Mouse (Mus musculus) embryonic facial prominence, embryonic 12.5 days (tissue): ENCODE data around the gene Olfr821. TPM values are rescaled to one million over a fixed set of nuclear protein-coding genes. Genes with fewer than 3 reads are reported as not detected.
"Not testable (repeated sequence)": the region's sequence is repeated elsewhere in the genome, so short reads cannot be mapped to it uniquely, and the experiment has no call there.

ENCODE experiments used
- ATAC-seq: fragments of 200-750 bp; cut with Nextera tagmentation; 2 replicates; pipeline ENCODE4 v1.8.0; 2017; ENCODE audit not compliant: insufficient number of reproducible peaks, insufficient read depth, low FRiP score, low TSS enrichment
- H3K27ac ChIP-seq: fragments of 300-500 bp; sonication (generic); 2 replicates; pipeline ENCODE4 v1.5.1; 2016; ENCODE audit warnings: mild to moderate bottlenecking
- H3K27me3 ChIP-seq: fragments of 300-500 bp; sonication (generic); 2 replicates; pipeline ENCODE4 v1.6.1; 2016; ENCODE audit warnings: mild to moderate bottlenecking, moderate library complexity
- H3K36me3 ChIP-seq: fragments of 300-500 bp; sonication (generic); 2 replicates; pipeline ENCODE4 v1.6.1; 2016; ENCODE audit warnings: mild to moderate bottlenecking
- H3K4me1 ChIP-seq: fragments of 300-500 bp; sonication (generic); 2 replicates; pipeline ENCODE4 v1.6.1; 2016
- H3K4me2 ChIP-seq: fragments of 300-500 bp; sonication (generic); replicated peaks from 2 replicates; pipeline ENCODE4 v1.6.1; 2016; ENCODE audit warnings: mild to moderate bottlenecking, moderate library complexity
- H3K4me3 ChIP-seq: fragments of 300-500 bp; sonication (generic); 2 replicates; pipeline ENCODE4 v1.5.1; 2016; ENCODE audit warnings: mild to moderate bottlenecking
- H3K9ac ChIP-seq: fragments of 300-500 bp; sonication (generic); 2 replicates; pipeline ENCODE4 v1.6.1; 2016; ENCODE audit warnings: mild to moderate bottlenecking, moderate library complexity
- H3K9me3 ChIP-seq: fragments of 300-500 bp; sonication (generic); 2 replicates; pipeline ENCODE4 v1.6.1; 2016; ENCODE audit warnings: mild to moderate bottlenecking, moderate library complexity
- WGBS: fragments of 180-500 bp; shearing (Covaris S2); methylation state at CpG from one replicate; pipeline ENCODE4 v1.1.7; 2016; 5-methylcytosine and 5-hydroxymethylcytosine counted together
- polyA plus RNA-seq: library from polyadenylated mRNA; unstranded; fragments of >200 nt; fragmentation: Nextera tagmentation; extraction: Ambion mirVana; gene quantifications from 2 replicates; pipeline ENCODE4 v1.2.1, GENCODE M21; 2016

The Olfr821 gene
- polyA plus RNA-seq: not detected in 2 replicates

DNA sequence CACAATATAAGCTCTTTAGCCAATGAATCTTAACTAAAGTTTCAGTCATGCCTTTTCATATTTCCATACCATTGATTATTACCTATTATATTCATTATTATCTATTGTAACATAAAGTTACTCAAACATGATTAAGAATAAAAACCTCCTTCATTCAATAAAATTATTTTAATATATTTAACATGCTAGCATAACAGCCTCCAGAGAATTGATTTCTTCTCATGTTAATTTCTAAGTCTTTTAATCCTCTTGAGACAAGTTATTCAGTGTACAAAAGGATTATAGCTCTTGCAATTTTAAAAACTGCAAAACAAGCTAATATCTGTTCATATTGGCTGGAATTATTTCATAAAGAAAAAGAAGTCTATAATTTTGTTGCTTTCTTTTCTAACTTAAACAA, at the start of gene Olfr821:
Olfr821 (plus strand) TSS at position 301 of the 400 bp plus-strand sequence.
- H3K4me1 ChIP-seq: no peaks in the 10 kb centered on the region
- no peaks in the 10 kb centered on the region for H3K27me3 ChIP-seq
- no peaks in the 10 kb centered on the region for H3K36me3 ChIP-seq
- no peak within 1 kb of the TSS for H3K9ac ChIP-seq
- H3K4me3 ChIP-seq: no peak within 1 kb of the TSS
- H3K27ac ChIP-seq: no peak within 1 kb of the TSS
- no peaks in the 10 kb centered on the region for H3K9me3 ChIP-seq
- no peak within 1 kb of the TSS for H3K4me2 ChIP-seq
- ATAC-seq: no peak

- not testable (repeated sequence) for H3K4me2 ChIP-seq, ATAC-seq, H3K36me3 ChIP-seq, H3K4me1 ChIP-seq, H3K27me3 ChIP-seq, H3K4me3 ChIP-seq, H3K9me3 ChIP-seq, H3K27ac ChIP-seq, H3K9ac ChIP-seq
- no CpG with 5 or more reads among the region's 3 CpGs for WGBS
Measured at GRCm38 (mm10) chr10:129981867-129982266, 48.3 kb upstream of the Olfr821 start.

DNA sequence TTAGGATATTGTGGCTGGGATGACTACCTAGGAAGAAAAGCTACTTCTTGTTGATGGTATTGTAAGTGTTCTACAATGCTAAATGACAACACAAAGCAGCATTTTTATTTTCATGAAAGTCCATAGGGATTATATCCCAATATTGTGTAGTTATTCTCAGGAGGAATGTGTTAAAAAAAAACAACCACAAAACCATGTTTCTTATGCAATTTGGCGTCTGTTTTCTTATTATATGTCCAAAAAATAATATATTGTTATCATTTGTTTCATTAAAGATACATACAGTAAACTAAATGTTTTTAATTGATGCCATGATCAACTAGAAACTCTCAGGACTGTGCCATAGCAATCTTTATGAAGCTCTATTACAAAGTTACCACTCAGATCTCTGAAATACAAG, 45.2 kb upstream of the Olfr821 start, which contains the start of gene Gm10310:
Gm10310 (minus strand) TSS at position 101 of the 400 bp plus-strand sequence.
- ATAC-seq, H3K9me3 ChIP-seq, H3K36me3 ChIP-seq, H3K4me1 ChIP-seq, H3K9ac ChIP-seq, H3K27ac ChIP-seq, H3K4me2 ChIP-seq, H3K27me3 ChIP-seq, H3K4me3 ChIP-seq: not testable (repeated sequence)
- WGBS: no CpG with 5 or more reads among the region's 1 CpGs

DNA sequence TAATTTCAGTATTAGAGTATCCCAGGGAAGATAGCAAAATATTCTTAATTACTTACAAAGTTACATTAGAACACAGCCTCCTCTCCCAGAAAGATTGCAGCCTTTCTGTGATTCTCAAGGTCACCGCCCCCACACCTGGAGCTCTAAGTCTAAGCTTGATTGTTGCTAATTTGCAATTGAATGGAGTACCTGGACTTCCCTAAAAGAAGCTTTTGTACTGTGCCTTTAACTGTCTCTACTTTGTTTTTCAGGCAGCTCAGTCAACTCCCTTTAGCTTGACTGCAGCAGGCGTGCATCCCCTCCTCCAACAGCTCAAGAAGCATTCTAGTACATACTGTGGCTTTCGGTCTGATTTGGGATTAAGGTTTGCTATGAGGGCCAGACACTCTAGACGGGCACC, 26.0 kb upstream of the Olfr821 start:
- WGBS: 86% methylated on average over 4 of the region's 4 CpGs

GRCm38 (mm10) chr10:130005366-130005765, 24.8 kb upstream of the Olfr821 start:
- not testable (repeated sequence) for H3K4me3 ChIP-seq, H3K4me2 ChIP-seq, H3K27me3 ChIP-seq, H3K36me3 ChIP-seq, H3K4me1 ChIP-seq, H3K9me3 ChIP-seq, H3K27ac ChIP-seq, ATAC-seq, H3K9ac ChIP-seq
- 83% methylated on average over 4 of the region's 4 CpGs for WGBS

More for the DNA sequence above, 26.0 kb upstream of the Olfr821 start:
- H3K27ac ChIP-seq, H3K36me3 ChIP-seq, H3K9ac ChIP-seq, H3K4me1 ChIP-seq, H3K27me3 ChIP-seq, H3K4me3 ChIP-seq, H3K4me2 ChIP-seq, H3K9me3 ChIP-seq, ATAC-seq: not testable (repeated sequence)

DNA sequence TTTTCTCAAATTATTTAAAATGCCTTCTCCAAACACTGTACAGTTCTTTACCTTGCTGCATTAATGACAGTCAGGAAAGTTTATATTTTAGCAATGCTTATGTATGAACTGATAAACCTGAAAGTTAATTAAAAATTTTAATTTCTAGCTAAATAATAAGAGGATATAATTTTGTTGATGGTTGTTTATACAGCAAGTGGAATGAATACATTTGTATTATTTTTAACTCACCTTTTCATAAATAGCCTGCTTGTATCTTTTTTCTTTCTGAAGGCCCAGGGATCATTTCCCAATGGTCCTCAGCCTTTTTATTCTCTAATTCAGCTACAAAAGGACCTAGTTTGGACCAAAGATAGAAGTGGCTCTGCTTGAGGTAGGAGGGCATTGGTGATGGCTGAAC, 17.8 kb upstream of the Olfr821 start, which contains the start of gene Olfr820:
Olfr820 (plus strand) TSS at position 301 of the 400 bp plus-strand sequence.
- no peak within 1 kb of the TSS for H3K9ac ChIP-seq
- H3K36me3 ChIP-seq: no peaks in the 10 kb centered on the region
- H3K27ac ChIP-seq: no peak within 1 kb of the TSS
- H3K9me3 ChIP-seq: no peaks in the 10 kb centered on the region
- no peaks in the 10 kb centered on the region for H3K27me3 ChIP-seq
- H3K4me3 ChIP-seq: no peak within 1 kb of the TSS
- no peaks in the 10 kb centered on the region for H3K4me1 ChIP-seq
- H3K4me2 ChIP-seq: no peak within 1 kb of the TSS
- no peak for ATAC-seq

DNA sequence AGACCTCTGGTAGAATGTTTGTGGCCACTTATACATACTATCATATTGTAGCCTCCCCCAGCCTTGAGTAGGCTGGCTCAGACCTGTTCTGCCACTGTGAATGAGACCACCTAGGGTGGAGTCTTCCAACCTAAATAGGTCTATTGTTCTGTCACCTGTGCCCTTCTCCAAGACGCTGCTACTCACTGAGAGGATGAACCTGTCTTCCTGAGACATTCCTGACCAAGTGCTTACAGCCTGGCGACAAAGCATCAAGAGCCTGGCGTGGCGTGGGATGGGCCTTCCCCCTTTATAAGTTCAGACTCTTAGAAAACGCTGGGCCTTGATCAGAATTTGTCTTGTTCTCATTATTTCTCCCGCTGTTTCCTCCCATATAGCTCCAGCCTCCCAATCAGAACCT, 6.9 kb downstream of the Olfr821 start:
- H3K27me3 ChIP-seq: no peaks in the 10 kb centered on the region
- H3K4me3 ChIP-seq: no peak overlapping the region
- no peaks in the 10 kb centered on the region for H3K9me3 ChIP-seq
- ATAC-seq: no peak
- no peak overlapping the region for H3K9ac ChIP-seq
- no peaks in the 10 kb centered on the region for H3K36me3 ChIP-seq
- no peak overlapping the region for H3K4me2 ChIP-seq
- no peak overlapping the region for H3K27ac ChIP-seq
- 65% methylated on average over 6 of the region's 6 CpGs for WGBS
- H3K4me1 ChIP-seq: no peaks in the 10 kb centered on the region

GRCm38 (mm10) chr10:130070910-130071309, 40.8 kb downstream of the Olfr821 start, which contains the start of gene Olfr822:
TSS of gene Olfr822 (plus strand) at chr10:130071210.
- ATAC-seq: no peak
- Histone ChIP-seq H3K27me3 (no peaks in the 10 kb centered on the region), H3K9ac (no peak within 1 kb of the TSS), H3K9me3 (no peaks in the 10 kb centered on the region), H3K4me3 (no peak within 1 kb of the TSS), H3K4me1 (no peaks in the 10 kb centered on the region), H3K4me2 (no peak within 1 kb of the TSS), H3K36me3 (no peaks in the 10 kb centered on the region), H3K27ac (no peak within 1 kb of the TSS)

Other genes starting within 250 kb of the Olfr821 start
- not detected in 2 replicates for gene Olfr810, start 235.4 kb upstream of the Olfr821 start, polyA plus RNA-seq
- gene Olfr811, start 226.0 kb upstream of the Olfr821 start, polyA plus RNA-seq: not detected in 2 replicates
- not detected in 2 replicates for gene Olfr812, start 184.3 kb upstream of the Olfr821 start, polyA plus RNA-seq
- 0.18 TPM in 1 of 2 replicates, not detected in the other for gene Olfr813, start 175.0 kb upstream of the Olfr821 start, polyA plus RNA-seq
- not detected in 2 replicates for gene Olfr814, start 150.5 kb upstream of the Olfr821 start, polyA plus RNA-seq
- not detected in 2 replicates for gene Olfr815, start 124.5 kb upstream of the Olfr821 start, polyA plus RNA-seq
- not detected in 2 replicates for gene Olfr816, start 114.8 kb upstream of the Olfr821 start, polyA plus RNA-seq
- not detected in 2 replicates for gene Olfr818, start 81.2 kb upstream of the Olfr821 start, polyA plus RNA-seq
- not detected in 2 replicates for gene Olfr819, start 63.1 kb upstream of the Olfr821 start, polyA plus RNA-seq
- not detected in 2 replicates for gene Olfr247, start 54.2 kb upstream of the Olfr821 start, polyA plus RNA-seq
- not detected in 2 replicates for gene Gm10310, start 45.3 kb upstream of the Olfr821 start, polyA plus RNA-seq
- not detected in 2 replicates for gene Olfr820, start 17.7 kb upstream of the Olfr821 start, polyA plus RNA-seq
- not detected in 2 replicates for gene Olfr822, start 40.9 kb downstream of the Olfr821 start, polyA plus RNA-seq
- not detected in 2 replicates for gene Olfr823, start 85.0 kb downstream of the Olfr821 start, polyA plus RNA-seq
- not detected in 2 replicates for gene Olfr824, start 99.7 kb downstream of the Olfr821 start, polyA plus RNA-seq
- gene Olfr825, start 136.4 kb downstream of the Olfr821 start, polyA plus RNA-seq: not detected in 2 replicates
- gene Olfr826, start 153.8 kb downstream of the Olfr821 start, polyA plus RNA-seq: not detected in 2 replicates
- gene Olfr827, start 184.1 kb downstream of the Olfr821 start, polyA plus RNA-seq: not detected in 2 replicates
- gene Neurod4, start 249.9 kb downstream of the Olfr821 start, polyA plus RNA-seq: 1.4 and 2.1 TPM in 2 replicates